Mouse (Mus musculus) B cell, adult 2 months (primary cell): Measurements from ENCODE around the gene Acd.

Experiments used
- DNase-seq, 2 experiments: peaks; one replicate each; pipeline ENCODE4 v3.0.0; 2022

Acd gene

DNA sequence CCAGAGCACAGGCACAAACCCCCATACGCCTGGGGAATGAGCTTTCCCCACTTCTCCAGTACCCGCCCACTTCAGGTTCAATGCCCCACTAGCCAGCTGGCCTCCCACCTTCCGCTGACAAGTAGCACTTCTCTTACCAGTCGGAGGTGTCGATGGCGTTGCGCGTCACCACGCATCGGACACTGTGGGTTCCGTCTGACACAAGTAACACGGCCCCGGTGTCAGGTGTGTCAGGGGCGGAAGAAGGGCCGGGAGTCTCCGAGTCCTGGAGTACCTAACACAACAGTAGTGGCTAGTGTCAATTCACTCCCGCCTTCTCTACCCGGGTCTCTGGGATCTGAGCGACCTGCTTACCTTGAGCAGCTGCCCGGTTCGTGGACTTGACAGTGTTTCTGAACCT lies 336 bp downstream of the Acd start:
- DNase-seq = peak; percentile 81 to 82

GRCm38 (mm10) chr8:105699488-105700215 lies 1.2 kb downstream of the Acd start:
- DNase-seq = no peak

- no peak for DNase-seq
Observed at GRCm38 (mm10) chr8:105698734-105699133, 2.2 kb downstream of the Acd start.

GRCm38 (mm10) chr8:105697196-105697780 lies 3.6 kb downstream of the Acd start:
- DNase-seq = no peak

GRCm38 (mm10) chr8:105695080-105695780 lies 5.7 kb downstream of the Acd start:
- no peak for DNase-seq

GRCm38 (mm10) chr8:105694051-105694799 lies 6.7 kb downstream of the Acd start:
- DNase-seq = no peak

DNA sequence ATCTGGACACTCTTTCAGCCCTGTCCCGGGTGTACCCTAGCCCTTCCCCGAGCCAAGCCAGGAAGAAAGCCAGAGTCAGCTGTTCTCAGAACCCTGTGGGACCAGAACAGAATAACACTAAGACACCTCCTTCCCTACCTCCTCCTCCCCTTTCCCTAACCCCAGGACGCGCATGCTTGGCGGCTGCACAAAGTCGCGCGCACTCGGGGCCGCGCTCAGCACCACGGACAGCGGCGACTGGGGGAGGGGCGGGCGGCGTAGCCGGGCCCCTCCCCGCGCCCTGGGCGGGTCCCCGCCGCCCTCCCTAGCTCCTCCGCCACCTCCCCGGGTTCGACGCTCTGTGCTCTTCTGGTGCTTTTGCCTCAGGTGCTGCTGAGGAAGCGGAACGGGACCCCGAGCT lies 7.3 kb downstream of the Acd start:
- DNase-seq = no peak

GRCm38 (mm10) chr8:105692449-105693182 lies 8.3 kb downstream of the Acd start:
- no peak for DNase-seq

DNA sequence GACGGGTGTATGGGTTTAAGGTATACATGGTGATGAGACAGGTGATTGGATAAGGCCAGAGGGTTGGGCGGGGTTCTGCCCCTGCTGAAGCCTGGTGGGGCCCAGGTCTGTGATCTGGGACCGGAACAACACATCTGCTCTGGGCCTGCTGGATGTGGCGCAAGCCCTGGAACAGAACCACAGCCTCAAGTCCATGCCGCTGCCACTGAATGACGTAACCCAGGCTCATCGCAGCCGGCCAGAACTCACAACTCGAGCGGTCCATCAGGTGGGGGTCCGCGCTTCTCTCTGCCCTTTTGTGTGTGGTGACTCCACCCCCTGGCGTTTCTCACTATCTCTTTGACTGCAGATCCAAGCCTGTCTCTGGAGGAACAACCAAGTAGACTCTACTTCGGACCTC lies 9.9 kb downstream of the Acd start:
- no peak for DNase-seq

- no peak for DNase-seq
Observed at GRCm38 (mm10) chr8:105689983-105690360, 10.9 kb downstream of the Acd start.

DNA sequence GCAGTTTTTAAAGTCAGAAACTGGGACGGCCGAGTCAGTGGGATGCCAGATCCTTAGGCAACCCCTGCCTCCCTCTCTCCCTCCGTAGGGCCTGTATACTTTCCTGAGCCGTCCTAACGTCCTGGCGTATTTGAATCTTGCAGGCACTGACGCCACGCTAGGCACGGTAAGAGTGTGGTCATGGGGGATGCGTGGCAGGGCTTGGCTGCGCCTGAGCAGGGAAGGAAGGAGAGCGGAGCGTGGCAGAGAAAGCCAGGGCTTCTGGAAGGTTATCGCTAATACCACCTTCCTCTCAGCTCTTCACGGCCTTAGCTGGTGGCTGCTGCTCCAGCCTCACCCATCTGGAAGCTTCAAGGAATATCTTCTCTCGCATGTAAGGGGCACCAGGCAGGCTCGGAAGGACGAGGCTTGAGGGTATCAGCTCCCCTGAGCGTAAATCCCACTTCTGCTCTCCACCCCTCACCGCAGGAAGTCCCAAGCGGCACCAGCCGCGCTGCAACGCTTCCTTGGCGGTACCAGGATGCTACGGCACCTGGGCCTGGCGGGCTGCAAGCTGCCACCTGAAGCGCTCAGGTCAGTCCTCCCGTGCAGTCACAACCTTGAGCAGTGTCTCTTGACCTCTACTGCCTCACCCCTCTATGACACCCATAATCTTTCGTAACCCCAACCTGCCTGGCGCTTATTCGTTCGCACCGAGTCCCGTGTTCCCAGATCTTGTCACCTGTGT lies 11.5 kb downstream of the Acd start:
- no peak for DNase-seq

DNA sequence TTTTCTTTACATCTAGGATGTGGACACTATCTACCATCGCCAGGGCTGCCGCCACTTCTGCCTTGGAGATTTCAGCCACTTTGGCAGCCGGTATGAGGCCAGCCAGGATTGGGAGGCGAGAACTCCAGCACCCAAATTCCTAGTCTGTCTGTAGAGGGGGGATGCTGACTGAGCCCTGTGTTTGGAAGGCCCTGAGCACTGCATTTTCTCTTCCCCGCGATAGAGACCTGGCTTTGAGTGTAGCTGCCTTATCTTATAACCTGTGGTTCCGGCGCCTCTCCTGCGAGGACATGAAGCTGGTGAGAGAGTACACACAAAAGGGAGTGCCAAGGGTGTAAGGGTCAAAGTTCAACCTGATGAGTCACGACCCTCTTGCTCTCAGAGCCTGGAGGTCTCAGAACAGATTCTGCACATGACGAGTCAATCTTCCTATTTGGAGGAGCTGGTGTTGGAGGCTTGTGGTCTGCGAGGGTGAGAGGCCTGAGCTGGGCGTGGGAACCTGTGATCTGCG lies 12.6 kb downstream of the Acd start:
- DNase-seq = no peak

DNA sequence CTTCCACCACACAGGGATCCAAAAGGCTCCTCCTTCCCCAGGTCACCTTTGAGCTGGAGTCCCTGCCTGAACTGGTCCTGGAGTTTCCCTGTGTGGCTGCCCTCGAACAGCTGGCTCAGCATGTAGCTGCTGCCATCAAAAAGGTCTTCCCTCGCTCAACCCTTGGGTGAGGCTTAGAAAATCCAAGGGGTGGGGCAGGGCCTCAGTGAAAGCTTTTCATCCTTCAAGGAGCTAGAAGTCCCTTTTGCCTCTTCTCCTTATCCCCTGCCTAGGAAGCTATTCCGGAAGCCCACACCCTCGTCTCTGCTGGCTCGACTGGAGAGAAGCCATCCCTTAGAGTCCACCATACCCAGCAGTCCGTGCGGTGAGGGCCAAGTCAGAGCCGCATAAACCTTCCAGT lies 13.4 kb downstream of the Acd start:
- no peak for DNase-seq

DNA sequence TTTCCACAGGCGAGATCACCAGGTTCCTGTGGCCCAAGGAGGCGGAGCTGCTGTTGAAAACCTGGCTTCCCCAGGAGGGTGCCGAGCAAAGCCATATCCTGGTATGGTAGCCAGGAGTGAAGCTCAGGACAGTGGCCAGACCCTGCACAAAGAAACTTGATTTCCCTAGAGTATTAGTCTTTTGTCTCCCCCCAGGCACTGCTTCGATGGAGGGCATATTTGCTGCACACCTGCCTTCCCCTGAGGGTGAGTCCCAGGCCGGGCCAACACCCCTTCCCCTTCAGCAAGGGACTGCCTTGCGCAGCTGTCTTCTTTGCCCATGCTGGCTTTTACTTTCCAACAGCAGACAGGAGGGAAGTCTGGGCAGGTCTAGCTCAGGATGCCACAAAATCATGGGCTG lies 14.4 kb downstream of the Acd start:
- DNase-seq = peak in 1 of 2 experiments; percentile 31

GRCm38 (mm10) chr8:105685796-105686308 lies 15.1 kb downstream of the Acd start, which contains the start of gene Carmil2:
Gene Carmil2, plus strand, starts transcription at chr8:105686274.
- peak; percentile 93 to 95 for DNase-seq

- DNase-seq = no peak
Observed at GRCm38 (mm10) chr8:105685325-105685724, 15.6 kb downstream of the Acd start.

- no peak for DNase-seq
Observed at GRCm38 (mm10) chr8:105677891-105678290, 23.0 kb downstream of the Acd start.

GRCm38 (mm10) chr8:105661167-105661566 lies 39.7 kb downstream of the Acd start:
- peak; percentile 47 to 59 for DNase-seq

DNA sequence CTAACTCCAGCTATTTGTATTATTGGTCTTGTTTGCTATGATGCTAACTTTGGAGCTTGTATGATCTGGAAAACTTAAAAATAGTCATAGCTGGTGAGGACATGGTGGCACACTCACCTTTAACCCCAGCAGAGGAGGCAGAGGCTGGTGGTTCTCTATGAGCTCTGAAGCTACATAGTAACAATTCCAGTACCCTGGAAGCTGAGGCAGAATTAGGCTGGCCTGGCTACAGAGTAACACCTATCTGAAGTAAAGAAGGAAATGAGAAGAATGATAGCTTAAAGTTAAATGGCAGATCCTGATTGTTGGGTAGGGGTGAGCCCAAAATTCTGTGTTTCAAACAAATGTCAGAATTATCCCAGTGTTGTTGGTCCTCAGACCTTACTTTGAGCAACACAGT lies 43.3 kb downstream of the Acd start:
- no peak for DNase-seq

DNA sequence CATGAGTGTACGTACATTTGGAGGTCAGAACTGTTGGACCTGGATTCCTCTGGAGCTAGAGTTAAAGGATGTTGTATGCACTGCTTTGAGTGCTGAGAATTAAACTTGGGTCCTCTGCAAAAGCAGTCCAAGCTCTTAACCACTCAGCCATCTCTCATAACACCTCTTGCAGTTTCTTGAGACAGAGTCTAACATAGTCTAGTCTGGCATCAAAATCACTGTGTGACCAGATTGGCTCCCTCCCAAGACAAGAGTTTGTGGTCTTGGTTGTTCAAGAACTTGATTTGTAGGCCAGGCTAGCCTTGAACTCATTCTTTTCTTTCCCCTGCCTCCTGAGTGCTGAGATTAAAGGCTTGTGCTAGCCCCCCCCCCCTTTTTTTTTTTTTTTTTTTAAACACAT lies 52.0 kb downstream of the Acd start:
- no peak for DNase-seq
